Mouse (Mus musculus): ENCODE results near the gene Gm20503. TPM values are rescaled to one million over a fixed set of nuclear protein-coding genes. Genes with fewer than 3 reads are reported as not detected.

Gm20503 gene
- polyA plus RNA-seq, 2 experiments from 2014 or later: not detected

Other genes with a start within 250 kb of the Gm20503 start
- gene Olfr267, start 215.5 kb upstream of the Gm20503 start, polyA plus RNA-seq (2017; shearing (Covaris generic)): not detected
- 10 to 100 TPM; 26.6 to 29.8 TPM for gene Ecpas, start 90.5 kb upstream of the Gm20503 start, polyA plus RNA-seq (2017; shearing (Covaris generic))
- not detected for gene Zkscan16, start 59.6 kb upstream of the Gm20503 start, polyA plus RNA-seq (2017; shearing (Covaris generic))
- gene Ptgr1, start 16.1 kb upstream of the Gm20503 start, polyA plus RNA-seq (2017; shearing (Covaris generic)): under 1 TPM; 0.19 to 0.70 TPM
- 1 to 10 TPM; 1.1 to 1.6 TPM for gene Dnajc25, start 8.1 kb upstream of the Gm20503 start, polyA plus RNA-seq (2017; shearing (Covaris generic))
- 100 to 1,000 TPM; 105 to 116 TPM for gene Gng10, start 31.9 kb downstream of the Gm20503 start, polyA plus RNA-seq (2017; shearing (Covaris generic))
- not detected for gene AI481877, start 135.8 kb downstream of the Gm20503 start, polyA plus RNA-seq (2017; shearing (Covaris generic))
- 10 to 100 TPM; 15.4 to 28.8 TPM for gene Ugcg, start 186.0 kb downstream of the Gm20503 start, polyA plus RNA-seq (2017; shearing (Covaris generic))

All from CD4-positive, CD25-positive, alpha-beta regulatory T cell, adult 4 months (primary cell).